Mouse (Mus musculus): ENCODE measurements around the gene Gk2.

GRCm38 (mm10) chr5:97413716-97414115 is 43.1 kb downstream of the Gk2 start:
- TF ChIP-seq POLR2A (IDR thresholded peaks at IDR 0.05; ENCODE audit: low read depth, low read length) (no peak), CTCF (IDR thresholded peaks at IDR 0.05; ENCODE audit: extremely low read depth, insufficient read length, insufficient replicate concordance, low read depth, low read length) (no peak)

Data from small intestine, adult 2 months (tissue).